Mouse (Mus musculus) forebrain, embryonic 13.5 days (tissue): ENCODE results near the gene Il11ra1. TPM values are rescaled to one million over a fixed set of nuclear protein-coding genes. Genes with fewer than 3 reads are reported as not detected.

Experiments used
- ATAC-seq: fragments of 200-750 bp; cut with Nextera tagmentation; 2 replicates; pipeline ENCODE4 v1.8.0; 2017
- H3K27ac ChIP-seq: fragments of 300-500 bp; sonication (generic); 2 replicates; pipeline ENCODE4 v1.5.1; 2015; ENCODE audit warnings: inconsistent platforms, mild to moderate bottlenecking, moderate library complexity
- H3K27me3 ChIP-seq: fragments of 300-500 bp; sonication (generic); 2 replicates; pipeline ENCODE4 v1.6.1; 2015; ENCODE audit warnings: mild to moderate bottlenecking, inconsistent platforms
- H3K36me3 ChIP-seq: fragments of 300-500 bp; sonication (generic); 2 replicates; pipeline ENCODE4 v1.6.1; 2015; ENCODE audit warnings: mild to moderate bottlenecking, inconsistent platforms; ENCODE audit not compliant: poor library complexity, severe bottlenecking
- H3K4me1 ChIP-seq: fragments of 300-500 bp; sonication (generic); 2 replicates; pipeline ENCODE4 v1.6.1; 2015; ENCODE audit warnings: inconsistent platforms
- H3K4me2 ChIP-seq: fragments of 300-500 bp; sonication (generic); 2 replicates; pipeline ENCODE4 v1.6.1; 2015; ENCODE audit warnings: inconsistent platforms, mild to moderate bottlenecking, moderate library complexity
- H3K4me3 ChIP-seq: fragments of 300-500 bp; sonication (generic); 2 replicates; pipeline ENCODE4 v1.5.1; 2015; ENCODE audit warnings: mild to moderate bottlenecking, inconsistent platforms
- H3K9ac ChIP-seq: fragments of 300-500 bp; sonication (generic); 2 replicates; pipeline ENCODE4 v1.6.1; 2015; ENCODE audit warnings: mild to moderate bottlenecking, inconsistent platforms
- H3K9me3 ChIP-seq: fragments of 300-500 bp; sonication (generic); replicated peaks from 2 replicates; pipeline ENCODE4 v1.6.1; 2016; ENCODE audit warnings: inconsistent platforms
- WGBS: fragments of 180-500 bp; shearing (Covaris S2); methylation state at CpG from one replicate; pipeline ENCODE4 v1.1.7; 2015; 5-methylcytosine and 5-hydroxymethylcytosine counted together
- polyA plus RNA-seq: library from polyadenylated mRNA; unstranded; fragments of >200 nt; fragmentation: Nextera tagmentation; extraction: Ambion mirVana; gene quantifications from 2 replicates; pipeline ENCODE4 v1.2.1, GENCODE M21; 2015

Il11ra1 gene
- polyA plus RNA-seq, 1 experiment from 2014 or later: 28.1 TPM

DNA sequence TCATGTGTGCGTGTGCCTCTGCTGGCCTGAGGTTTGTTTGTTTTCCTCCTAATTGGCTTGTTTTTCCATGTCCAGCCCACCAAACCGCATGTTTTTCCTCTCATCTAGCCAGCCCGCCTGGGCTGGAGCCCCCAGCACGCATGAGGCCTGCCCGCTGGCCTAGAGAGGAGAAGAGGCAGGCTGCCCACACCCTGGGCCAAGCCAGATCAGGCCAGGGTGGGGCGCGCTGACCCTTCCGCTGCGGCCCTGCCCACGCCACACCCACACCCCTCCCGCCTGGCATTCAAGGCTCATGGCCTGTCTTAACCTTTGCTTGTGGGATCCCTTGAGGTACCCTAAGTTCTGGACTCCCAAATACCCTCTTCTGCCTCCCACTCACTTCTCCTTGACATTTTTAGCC, 33.1 kb upstream of the Il11ra1 start:
- Histone ChIP-seq H3K9me3 (no peaks in the 10 kb centered on the region), H3K4me1 (peaks cover 56% of the 10 kb centered on the region), H3K27me3 (no peaks in the 10 kb centered on the region), H3K4me3 (no peak overlapping the region), H3K4me2 (no peak overlapping the region), H3K9ac (no peak overlapping the region), H3K36me3 (peaks cover 80% of the 10 kb centered on the region), H3K27ac (no peak overlapping the region)
- no peak for ATAC-seq
- 80% methylated on average over 11 of the region's 11 CpGs for WGBS

GRCm38 (mm10) chr4:41670836-41671235, 29.0 kb upstream of the Il11ra1 start:
- peaks cover 56% of the 10 kb centered on the region for H3K4me1 ChIP-seq
- H3K9ac ChIP-seq: 0 out of 2 replicates have a peak overlapping the region, but pooled peaks have one; percentile 2
- no peak for ATAC-seq
- H3K4me3 ChIP-seq: no peak overlapping the region
- no peak overlapping the region for H3K4me2 ChIP-seq
- H3K27ac ChIP-seq: peak overlapping the region; percentile 91
- H3K9me3 ChIP-seq: no peaks in the 10 kb centered on the region
- WGBS: 74% methylated on average over 18 of the region's 18 CpGs
- H3K27me3 ChIP-seq: no peaks in the 10 kb centered on the region
- H3K36me3 ChIP-seq: peaks cover 48% of the 10 kb centered on the region

DNA sequence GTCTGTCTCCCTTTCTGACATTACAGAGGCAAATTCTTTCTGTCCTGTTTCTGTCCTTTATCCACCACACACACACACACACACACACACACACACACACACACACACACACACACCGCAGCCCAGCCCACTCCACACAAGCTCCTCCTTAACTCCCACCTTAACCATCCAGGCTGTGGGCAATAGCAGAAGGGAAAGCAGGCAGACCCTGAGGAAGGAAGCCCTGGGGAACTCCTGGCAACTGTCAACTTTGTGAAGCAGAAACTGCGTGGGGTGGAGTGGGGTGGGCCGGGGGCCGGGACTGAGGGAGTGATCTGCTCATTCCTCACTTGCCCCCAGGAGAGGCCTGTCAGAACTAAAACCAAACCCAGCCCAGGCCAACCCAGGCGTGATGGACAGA, 28.3 kb upstream of the Il11ra1 start:
- 11% methylated on average over 5 of the region's 5 CpGs for WGBS
- no peaks in the 10 kb centered on the region for H3K9me3 ChIP-seq
- peaks cover 43% of the 10 kb centered on the region for H3K36me3 ChIP-seq
- no peaks in the 10 kb centered on the region for H3K27me3 ChIP-seq
- ATAC-seq: peak; percentile 41
- H3K4me2 ChIP-seq: peak overlapping the region; percentile 45
- H3K9ac ChIP-seq: peak overlapping the region; percentile 45; the same call in 1 of the 2 replicates
- no peak overlapping the region for H3K4me3 ChIP-seq
- peaks cover 63% of the 10 kb centered on the region for H3K4me1 ChIP-seq
- peak overlapping the region; percentile 91 for H3K27ac ChIP-seq

DNA sequence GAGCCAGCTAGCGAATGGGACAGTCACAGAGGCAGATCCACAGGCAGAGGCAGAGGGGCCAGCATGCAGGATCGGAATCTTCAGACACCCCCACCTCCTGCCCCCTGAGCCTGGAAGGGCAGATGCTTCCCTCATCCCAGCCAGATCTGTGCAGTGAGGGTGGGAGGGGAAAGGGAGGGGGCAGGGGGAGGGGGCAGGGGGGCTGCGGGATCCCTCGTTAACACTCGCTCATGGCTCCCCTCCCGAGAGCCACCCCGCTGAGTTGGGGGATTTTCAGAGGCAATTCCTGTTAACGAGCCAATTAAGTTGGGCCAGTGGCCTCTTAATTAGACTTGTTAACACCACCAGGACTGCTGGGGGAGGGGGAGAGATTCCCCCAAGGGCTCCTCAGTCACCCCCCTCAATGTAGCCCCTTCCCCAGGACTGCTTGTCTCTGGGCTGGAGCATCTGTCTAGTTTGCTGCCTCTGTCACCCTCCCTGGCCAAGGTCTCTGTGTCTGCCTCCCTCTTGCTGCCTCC, 27.8 kb upstream of the Il11ra1 start:
- 0 out of 2 replicates have a peak overlapping the region, but pooled peaks have one; percentile 0 for H3K4me3 ChIP-seq
- peak overlapping the region; percentile 52 for H3K9ac ChIP-seq
- peaks cover 68% of the 10 kb centered on the region for H3K4me1 ChIP-seq
- H3K9me3 ChIP-seq: no peaks in the 10 kb centered on the region
- peak; percentile 72 for ATAC-seq
- H3K4me2 ChIP-seq: peak overlapping the region; percentile 45
- no peaks in the 10 kb centered on the region for H3K27me3 ChIP-seq
- H3K36me3 ChIP-seq: peaks cover 39% of the 10 kb centered on the region
- peak overlapping the region; percentile 91 for H3K27ac ChIP-seq
- WGBS: 0% methylated on average over 8 of the region's 8 CpGs

GRCm38 (mm10) chr4:41672522-41672963, 27.2 kb upstream of the Il11ra1 start:
- Histone ChIP-seq H3K36me3 (peaks cover 34% of the 10 kb centered on the region), H3K4me2 (peak overlapping the region; percentile 45), H3K4me1 (peaks cover 73% of the 10 kb centered on the region), H3K9ac (peak overlapping the region; percentile 52), H3K9me3 (no peaks in the 10 kb centered on the region), H3K4me3 (0 out of 2 replicates have a peak overlapping the region, but pooled peaks have one; percentile 0), H3K27me3 (no peaks in the 10 kb centered on the region), H3K27ac (peak overlapping the region; percentile 91)
- ATAC-seq: no peak
- WGBS: 9% methylated on average over 8 of the region's 8 CpGs

GRCm38 (mm10) chr4:41673186-41673585, 26.6 kb upstream of the Il11ra1 start:
- no peak for ATAC-seq
- peaks cover 29% of the 10 kb centered on the region for H3K36me3 ChIP-seq
- H3K4me2 ChIP-seq: no peak overlapping the region
- H3K9me3 ChIP-seq: no peaks in the 10 kb centered on the region
- H3K9ac ChIP-seq: peak overlapping the region; percentile 52; the same call in 1 of the 2 replicates
- 32% methylated on average over 19 of the region's 19 CpGs for WGBS
- peaks cover 80% of the 10 kb centered on the region for H3K4me1 ChIP-seq
- H3K27me3 ChIP-seq: no peaks in the 10 kb centered on the region
- no peak overlapping the region for H3K4me3 ChIP-seq
- H3K27ac ChIP-seq: peak overlapping the region; percentile 91

DNA sequence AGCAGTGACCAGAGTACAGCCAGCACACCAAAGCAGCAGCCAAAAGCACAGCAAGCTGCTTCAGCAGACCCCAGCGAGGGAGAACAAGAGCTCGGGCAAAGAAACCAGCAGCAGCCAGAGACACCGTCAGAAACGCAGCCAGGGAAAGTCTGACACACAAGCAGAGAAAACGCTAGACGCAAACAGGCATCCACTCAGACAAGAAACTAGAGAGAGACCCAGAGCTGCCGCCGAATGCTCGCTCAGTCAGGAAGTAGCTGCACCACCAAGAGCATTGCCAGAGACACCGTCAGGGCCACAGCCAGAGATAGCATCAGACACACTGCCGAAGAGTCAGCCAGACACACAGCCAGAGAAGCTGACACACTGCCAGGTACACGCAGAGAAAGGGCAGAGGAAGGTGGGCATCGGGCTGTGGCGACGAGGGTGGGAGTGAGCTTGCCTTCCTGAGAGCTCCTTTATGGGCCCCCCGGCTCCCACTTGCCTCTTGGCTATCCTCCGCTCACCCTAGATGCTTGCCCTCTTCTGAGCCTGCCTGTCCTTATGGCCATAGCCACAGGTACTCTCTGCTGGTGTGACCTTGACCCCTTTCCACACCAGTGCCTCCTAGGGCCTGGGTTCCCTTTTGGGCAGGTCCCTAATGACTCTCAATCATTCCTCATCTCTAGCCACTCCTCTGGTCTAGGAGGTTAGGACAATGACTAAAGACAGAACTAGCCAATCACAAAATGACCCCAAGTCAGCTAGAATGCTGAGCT, 23.4 kb upstream of the Il11ra1 start:
- H3K4me2 ChIP-seq: peak overlapping the region; percentile 35
- peak overlapping the region; percentile 76 for H3K27ac ChIP-seq
- H3K27me3 ChIP-seq: no peaks in the 10 kb centered on the region
- H3K9me3 ChIP-seq: no peaks in the 10 kb centered on the region
- WGBS: 49% methylated on average over 17 of the region's 17 CpGs
- peak overlapping the region; percentile 53 for H3K9ac ChIP-seq
- H3K4me3 ChIP-seq: no peak overlapping the region
- H3K4me1 ChIP-seq: peaks cover 99% of the 10 kb centered on the region
- no peak for ATAC-seq
- peaks cover 14% of the 10 kb centered on the region; the same call in 1 of the 2 replicates for H3K36me3 ChIP-seq

- peaks cover 14% of the 10 kb centered on the region; the same call in 1 of the 2 replicates for H3K36me3 ChIP-seq
- WGBS: 36% methylated on average over 13 of the region's 13 CpGs
- H3K4me3 ChIP-seq: no peak overlapping the region
- H3K4me1 ChIP-seq: peaks cover 97% of the 10 kb centered on the region
- no peaks in the 10 kb centered on the region for H3K9me3 ChIP-seq
- H3K9ac ChIP-seq: peak overlapping the region; percentile 53
- H3K4me2 ChIP-seq: peak overlapping the region; percentile 35
- H3K27me3 ChIP-seq: no peaks in the 10 kb centered on the region
- ATAC-seq: peak; percentile 65
- peak overlapping the region; percentile 76 for H3K27ac ChIP-seq
These were observed 22.7 kb upstream of the Il11ra1 start for GRCm38 (mm10) chr4:41677006-41677629.

GRCm38 (mm10) chr4:41678863-41679262, 20.9 kb upstream of the Il11ra1 start:
- ATAC-seq: no peak
- Histone ChIP-seq H3K27ac (peak overlapping the region; percentile 80), H3K4me3 (no peak overlapping the region), H3K9ac (peak overlapping the region; percentile 37), H3K27me3 (no peaks in the 10 kb centered on the region), H3K4me1 (peaks cover 89% of the 10 kb centered on the region), H3K9me3 (no peaks in the 10 kb centered on the region), H3K36me3 (peaks cover 14% of the 10 kb centered on the region; the same call in 1 of the 2 replicates), H3K4me2 (no peak overlapping the region)
- WGBS: 69% methylated on average over 6 of the region's 6 CpGs

- peak overlapping the region; percentile 5; the same call in 1 of the 2 replicates for H3K4me2 ChIP-seq
- peaks cover 14% of the 10 kb centered on the region; the same call in 1 of the 2 replicates for H3K36me3 ChIP-seq
- H3K4me1 ChIP-seq: peaks cover 89% of the 10 kb centered on the region
- H3K27ac ChIP-seq: peak overlapping the region; percentile 80
- H3K9me3 ChIP-seq: no peaks in the 10 kb centered on the region
- WGBS: 6% methylated on average over 2 of the region's 2 CpGs
- H3K9ac ChIP-seq: peak overlapping the region; percentile 37
- H3K27me3 ChIP-seq: no peaks in the 10 kb centered on the region
- ATAC-seq: no peak
- H3K4me3 ChIP-seq: no peak overlapping the region
These were observed 20.5 kb upstream of the Il11ra1 start for GRCm38 (mm10) chr4:41679291-41679690.

DNA sequence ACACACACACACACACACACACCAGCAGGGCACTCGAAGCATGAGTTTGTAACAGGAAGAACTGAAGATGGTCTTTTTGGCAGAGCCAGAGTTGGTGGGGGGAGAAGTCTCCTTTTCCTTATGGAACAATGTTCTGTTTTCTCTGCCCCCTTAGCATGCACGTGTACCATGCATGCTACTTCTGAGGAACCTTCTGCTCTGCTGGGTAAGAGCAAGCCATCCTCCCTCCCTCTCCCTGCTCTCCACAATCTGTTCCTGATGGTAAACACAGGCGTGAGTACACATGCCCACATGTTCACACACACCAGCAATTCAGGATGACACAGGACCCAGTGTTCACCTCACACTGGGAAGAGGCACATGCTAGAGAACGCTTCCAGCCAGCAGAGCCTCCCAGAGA, 18.6 kb upstream of the Il11ra1 start:
- Histone ChIP-seq H3K9ac (no peak overlapping the region), H3K27me3 (no peaks in the 10 kb centered on the region), H3K36me3 (0 out of 2 replicates have a peak, but pooled peaks cover 8% of the 10 kb centered on the region), H3K4me1 (peaks cover 77% of the 10 kb centered on the region), H3K4me3 (no peak overlapping the region), H3K27ac (0 out of 2 replicates have a peak overlapping the region, but pooled peaks have one; percentile 6), H3K9me3 (no peaks in the 10 kb centered on the region), H3K4me2 (no peak overlapping the region)
- no peak for ATAC-seq
- WGBS: 47% methylated on average over 4 of the region's 4 CpGs

DNA sequence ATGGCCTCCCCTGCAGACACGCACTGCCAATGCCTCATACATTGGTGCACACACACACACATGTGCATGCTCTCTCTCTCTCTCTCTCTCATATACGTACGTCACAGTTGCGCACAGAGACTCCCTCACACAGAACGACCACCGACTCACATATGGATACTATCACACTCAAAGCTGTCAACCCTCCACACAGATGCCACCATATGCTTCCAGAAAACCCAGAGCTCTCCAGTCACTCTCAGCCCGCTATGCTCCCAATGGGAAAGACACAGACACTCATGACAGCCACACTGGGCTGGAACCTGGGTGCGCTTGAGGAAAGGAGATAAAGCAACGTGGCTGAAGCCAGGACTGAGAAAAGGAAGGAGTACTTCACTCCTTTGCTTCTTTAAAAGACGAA, 17.8 kb upstream of the Il11ra1 start:
- peak; percentile 20 for ATAC-seq

More for the DNA sequence above, 17.8 kb upstream of the Il11ra1 start:
- Histone ChIP-seq H3K9ac (no peak overlapping the region), H3K27me3 (no peaks in the 10 kb centered on the region), H3K4me3 (no peak overlapping the region), H3K9me3 (no peaks in the 10 kb centered on the region), H3K36me3 (0 out of 2 replicates have a peak, but pooled peaks cover 8% of the 10 kb centered on the region), H3K4me1 (peaks cover 77% of the 10 kb centered on the region), H3K4me2 (peak overlapping the region; percentile 48; the same call in 1 of the 2 replicates), H3K27ac (peak overlapping the region; percentile 85)
- 69% methylated on average over 10 of the region's 10 CpGs for WGBS
